Mouse (Mus musculus): ENCODE results near the gene Gm20388. TPM values are rescaled to one million over a fixed set of nuclear protein-coding genes. Genes with fewer than 3 reads are reported as not detected.

The Gm20388 gene
- polyA plus RNA-seq, 1 experiment from 2014 or later, result 8.3 TPM

DNA sequence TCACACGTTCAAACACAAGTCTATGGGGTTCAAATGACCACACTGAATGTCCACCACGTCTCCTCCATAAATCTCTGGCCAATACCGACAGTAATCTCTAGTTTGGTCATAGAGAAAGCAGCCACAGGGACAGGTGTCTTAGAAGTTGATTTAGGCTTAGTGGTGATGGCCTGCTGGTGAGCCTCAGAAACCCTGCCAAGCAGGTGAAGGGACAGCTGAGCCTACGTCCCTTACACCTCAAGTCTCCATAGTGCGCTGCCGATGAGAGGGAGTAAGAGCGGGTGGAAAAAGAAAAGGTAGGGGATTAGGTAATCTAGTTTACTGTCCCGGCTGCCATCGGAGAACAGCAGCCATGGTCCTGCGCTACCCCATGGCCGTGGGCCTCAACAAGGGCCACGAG is 2925.6 kb downstream of the Gm20388 start:
- Histone ChIP-seq H3K4me1 (replicated peaks; ENCODE audit: control insufficient read depth, insufficient read depth, low read length) (no peaks in the 10 kb centered on the region), H3K36me3 (ENCODE audit: control insufficient read depth, insufficient read depth, low read length) (no peaks in the 10 kb centered on the region), H3K9me3 (ENCODE audit: control insufficient read depth, low read length) (no peaks in the 10 kb centered on the region), H3K4me2 (ENCODE audit: low read length) (no peak overlapping the region), H3K27ac (ENCODE audit: low read depth) (no peak overlapping the region), H3K9ac (ENCODE audit: low read length) (no peak overlapping the region), H3K4me3 (ENCODE audit: low read depth, low read length) (no peak overlapping the region), H3K27me3 (replicated peaks; ENCODE audit: control insufficient read depth, insufficient read depth, low read length) (no peaks in the 10 kb centered on the region)
- ATAC-seq (replicated peaks; ENCODE audit: low FRiP score, low TSS enrichment, low read depth), result no peak
- 82% methylated on average over 12 of the region's 12 CpGs for whole genome bisulfite sequencing
- no peak for DNase-seq (ENCODE audit: low spot score)

DNA sequence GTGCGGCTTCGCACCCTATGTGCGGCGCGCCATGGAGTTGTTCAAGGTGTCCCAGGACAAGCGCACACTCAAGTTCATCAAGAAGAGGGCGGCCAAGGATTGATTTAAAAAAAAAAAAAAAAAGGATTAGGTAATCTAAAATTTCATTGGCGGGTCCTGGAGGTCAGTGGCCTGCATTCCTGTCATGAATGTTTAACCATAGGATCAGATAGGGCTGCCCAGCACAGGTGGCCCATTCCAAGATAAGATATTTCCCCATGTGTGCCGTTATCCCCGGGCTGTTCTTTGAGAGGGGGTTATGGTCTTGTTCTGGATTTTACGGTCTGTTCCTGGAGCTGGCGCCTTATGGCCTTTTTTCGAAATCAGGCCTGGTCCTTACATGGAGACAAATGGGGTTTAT is 2926.1 kb downstream of the Gm20388 start:
- H3K27me3 ChIP-seq (replicated peaks; ENCODE audit: control insufficient read depth, insufficient read depth, low read length), result no peaks in the 10 kb centered on the region
- DNase-seq (ENCODE audit: low spot score), result no peak
- H3K4me1 ChIP-seq (replicated peaks; ENCODE audit: control insufficient read depth, insufficient read depth, low read length), result no peaks in the 10 kb centered on the region
- no peak overlapping the region for H3K4me2 ChIP-seq (ENCODE audit: low read length)
- no peaks in the 10 kb centered on the region for H3K9me3 ChIP-seq (ENCODE audit: control insufficient read depth, low read length)
- H3K27ac ChIP-seq (ENCODE audit: low read depth), result no peak overlapping the region
- 81% methylated on average over 13 of the region's 13 CpGs for WGBS
- no peak overlapping the region for H3K9ac ChIP-seq (ENCODE audit: low read length)
- no peaks in the 10 kb centered on the region for H3K36me3 ChIP-seq (ENCODE audit: control insufficient read depth, insufficient read depth, low read length)
- no peak overlapping the region for H3K4me3 ChIP-seq (ENCODE audit: low read depth, low read length)
- no peak for ATAC-seq (replicated peaks; ENCODE audit: low FRiP score, low TSS enrichment, low read depth)

DNA sequence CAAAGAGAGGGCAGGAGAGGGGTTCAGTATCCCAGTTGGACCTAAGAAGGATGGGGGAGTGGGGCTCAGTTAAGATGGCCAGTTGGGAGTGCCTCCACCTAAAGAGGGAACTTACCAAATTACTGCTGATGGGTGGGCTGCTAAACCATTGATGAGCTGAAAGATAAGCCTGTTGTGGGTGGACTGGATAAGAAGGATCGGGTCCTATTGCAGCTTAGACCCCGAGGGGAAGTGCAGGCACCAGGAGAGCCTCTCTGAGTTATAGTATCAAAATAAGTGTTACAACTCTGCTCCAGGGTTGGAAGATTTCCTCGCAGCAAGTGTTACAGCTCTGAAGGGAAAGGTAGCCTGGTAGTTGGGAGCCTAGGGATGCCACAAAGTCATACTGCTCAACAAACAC is 2933.5 kb downstream of the Gm20388 start:
- 67% methylated on average over 3 of the region's 3 CpGs for WGBS
- no peak for ATAC-seq (replicated peaks; ENCODE audit: low FRiP score, low TSS enrichment, low read depth)

DNA sequence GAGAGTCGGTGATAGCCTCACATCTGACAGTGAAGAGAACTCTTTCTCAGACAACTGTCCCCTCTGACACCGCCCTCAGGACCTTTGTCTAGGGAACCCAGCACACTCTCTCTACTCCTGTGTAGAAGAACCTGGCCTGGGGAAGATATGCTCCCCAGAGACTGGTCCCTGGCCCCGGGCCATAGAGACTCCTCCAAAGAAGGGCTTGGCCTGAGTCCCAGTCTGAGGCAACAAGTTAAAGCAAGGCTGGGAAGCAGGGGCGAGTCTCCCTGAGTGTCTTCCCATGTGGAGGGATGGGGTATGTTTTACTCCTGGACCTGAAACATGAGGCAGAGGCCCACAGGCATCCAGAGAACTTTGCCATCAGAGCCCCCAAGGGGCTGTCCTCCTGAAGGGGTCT is 2935.0 kb downstream of the Gm20388 start:
- ATAC-seq (replicated peaks; ENCODE audit: low FRiP score, low TSS enrichment, low read depth) (0 out of 2 replicates have a peak, but pooled peaks have one; percentile 22), DNase-seq (ENCODE audit: low spot score) (peak; percentile 61)
- Histone ChIP-seq H3K4me2 (ENCODE audit: low read length) (no peak overlapping the region), H3K9ac (ENCODE audit: low read length) (no peak overlapping the region), H3K27ac (ENCODE audit: low read depth) (no peak overlapping the region), H3K4me1 (replicated peaks; ENCODE audit: control insufficient read depth, insufficient read depth, low read length) (no peaks in the 10 kb centered on the region), H3K9me3 (ENCODE audit: control insufficient read depth, low read length) (no peaks in the 10 kb centered on the region), H3K4me3 (ENCODE audit: low read depth, low read length) (no peak overlapping the region), H3K36me3 (ENCODE audit: control insufficient read depth, insufficient read depth, low read length) (no peaks in the 10 kb centered on the region), H3K27me3 (replicated peaks; ENCODE audit: control insufficient read depth, insufficient read depth, low read length) (no peaks in the 10 kb centered on the region)
- 61% methylated on average over 4 of the region's 4 CpGs for WGBS

More for the DNA sequence above, 2933.5 kb downstream of the Gm20388 start:
- Histone ChIP-seq H3K4me1 (replicated peaks; ENCODE audit: control insufficient read depth, insufficient read depth, low read length) (no peaks in the 10 kb centered on the region), H3K9ac (ENCODE audit: low read length) (no peak overlapping the region), H3K27me3 (replicated peaks; ENCODE audit: control insufficient read depth, insufficient read depth, low read length) (no peaks in the 10 kb centered on the region), H3K9me3 (ENCODE audit: control insufficient read depth, low read length) (no peaks in the 10 kb centered on the region), H3K27ac (ENCODE audit: low read depth) (no peak overlapping the region), H3K36me3 (ENCODE audit: control insufficient read depth, insufficient read depth, low read length) (no peaks in the 10 kb centered on the region), H3K4me2 (ENCODE audit: low read length) (no peak overlapping the region), H3K4me3 (ENCODE audit: low read depth, low read length) (no peak overlapping the region)
- no peak for DNase-seq (ENCODE audit: low spot score)

DNA sequence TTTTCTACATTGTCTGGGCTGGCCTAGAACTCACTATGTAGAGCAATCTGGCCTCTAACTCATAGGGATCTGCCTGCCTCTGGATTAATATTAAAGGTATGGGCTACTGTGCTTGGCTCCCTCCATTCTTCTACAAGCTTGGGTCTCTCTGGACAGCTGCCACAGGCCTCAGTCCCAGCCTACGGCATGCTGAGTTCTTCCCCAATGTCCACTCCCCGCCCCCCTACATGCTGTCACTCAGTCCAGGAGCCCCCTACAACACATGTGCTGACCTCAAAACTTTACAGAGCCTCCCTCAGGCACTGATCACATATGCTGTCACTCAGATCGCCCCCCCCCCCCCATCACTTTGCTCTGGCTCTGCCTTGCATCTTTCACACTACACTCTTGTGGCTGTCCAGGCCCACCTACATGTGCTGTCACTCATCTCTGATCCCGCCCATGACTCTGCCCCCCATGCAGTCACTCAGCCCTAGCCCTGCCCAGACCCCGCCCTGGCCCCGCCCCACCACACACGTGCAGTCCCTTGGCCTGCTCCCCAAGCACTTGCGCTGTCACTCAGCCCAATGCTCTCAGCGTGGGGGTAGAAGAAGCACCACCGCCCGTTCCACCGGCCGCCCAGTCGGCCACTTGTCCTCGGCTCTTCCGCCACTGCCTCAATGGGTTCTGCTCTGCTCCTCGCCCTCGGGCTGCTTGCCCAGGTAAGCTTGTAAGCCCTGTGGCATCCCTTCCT is 2937.4 kb downstream of the Gm20388 start, which contains the start of gene Cdh15:
TSS of gene Cdh15 (plus strand) at position 138 of the 733 bp plus-strand sequence.
- H3K27me3 ChIP-seq (replicated peaks; ENCODE audit: control insufficient read depth, insufficient read depth, low read length), result no peaks in the 10 kb centered on the region
- no peaks in the 10 kb centered on the region for H3K36me3 ChIP-seq (ENCODE audit: control insufficient read depth, insufficient read depth, low read length)
- DNase-seq (ENCODE audit: low spot score), result peak; percentile 67
- H3K4me1 ChIP-seq (replicated peaks; ENCODE audit: control insufficient read depth, insufficient read depth, low read length), result no peaks in the 10 kb centered on the region
- no peak within 1 kb of the TSS for H3K4me3 ChIP-seq (ENCODE audit: low read depth, low read length)
- peak; percentile 78 for ATAC-seq (replicated peaks; ENCODE audit: low FRiP score, low TSS enrichment, low read depth)
- no peaks in the 10 kb centered on the region for H3K9me3 ChIP-seq (ENCODE audit: control insufficient read depth, low read length)
- H3K27ac ChIP-seq (ENCODE audit: low read depth), result no peak within 1 kb of the TSS
- WGBS, result 16% methylated on average over 18 of the region's 18 CpGs
- H3K4me2 ChIP-seq (ENCODE audit: low read length), result peak within 1 kb of the TSS; percentile 31; the same call in 1 of the 2 replicates
- H3K9ac ChIP-seq (ENCODE audit: low read length), result no peak within 1 kb of the TSS

DNA sequence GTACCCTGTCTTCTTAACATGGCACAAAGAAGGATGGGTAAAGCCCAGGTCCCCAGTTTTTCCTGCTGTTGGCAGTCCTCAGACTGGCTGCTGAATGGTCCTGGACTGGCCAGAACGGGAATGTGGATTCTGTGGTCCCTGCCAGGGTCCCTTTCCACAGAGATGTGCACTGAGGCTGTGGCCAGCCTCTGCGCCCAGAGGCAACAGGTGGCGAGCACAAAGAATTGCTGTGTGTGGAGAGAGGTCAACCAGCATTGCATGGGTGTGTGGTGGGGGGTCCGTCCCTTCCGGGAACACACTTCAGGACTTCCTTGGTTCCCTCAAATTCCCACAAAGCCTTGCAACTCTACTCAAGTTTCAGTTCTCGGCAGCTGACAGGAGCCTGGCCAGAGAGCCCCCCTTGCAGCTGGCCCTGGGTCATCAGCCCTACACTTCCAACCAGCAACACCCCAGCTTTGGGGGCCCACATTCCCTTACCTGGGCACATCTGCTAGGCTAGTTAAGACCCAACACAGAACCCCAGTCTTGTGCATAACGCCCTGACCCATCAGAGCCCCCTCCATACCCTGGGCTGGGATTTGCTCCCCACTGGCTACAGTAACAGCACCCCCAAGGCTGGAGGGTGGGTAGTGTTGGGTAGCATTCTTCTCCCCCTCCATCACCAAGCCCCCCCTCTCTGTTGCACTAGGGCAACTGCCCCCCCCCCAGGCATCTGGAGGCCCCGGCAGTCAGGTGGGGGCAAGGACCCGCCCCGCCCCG is 2938.7 kb downstream of the Gm20388 start:
- Histone ChIP-seq H3K4me1 (replicated peaks; ENCODE audit: control insufficient read depth, insufficient read depth, low read length) (peaks cover 2% of the 10 kb centered on the region; the same call in 1 of the 2 replicates), H3K27ac (ENCODE audit: low read depth) (no peak overlapping the region), H3K4me2 (ENCODE audit: low read length) (no peak overlapping the region), H3K36me3 (ENCODE audit: control insufficient read depth, insufficient read depth, low read length) (no peaks in the 10 kb centered on the region), H3K27me3 (replicated peaks; ENCODE audit: control insufficient read depth, insufficient read depth, low read length) (no peaks in the 10 kb centered on the region), H3K4me3 (ENCODE audit: low read depth, low read length) (no peak overlapping the region), H3K9ac (ENCODE audit: low read length) (no peak overlapping the region), H3K9me3 (ENCODE audit: control insufficient read depth, low read length) (no peaks in the 10 kb centered on the region)
- 68% methylated on average over 11 of the region's 11 CpGs for WGBS
- no peak for DNase-seq (ENCODE audit: low spot score)
- no peak for ATAC-seq (replicated peaks; ENCODE audit: low FRiP score, low TSS enrichment, low read depth)

DNA sequence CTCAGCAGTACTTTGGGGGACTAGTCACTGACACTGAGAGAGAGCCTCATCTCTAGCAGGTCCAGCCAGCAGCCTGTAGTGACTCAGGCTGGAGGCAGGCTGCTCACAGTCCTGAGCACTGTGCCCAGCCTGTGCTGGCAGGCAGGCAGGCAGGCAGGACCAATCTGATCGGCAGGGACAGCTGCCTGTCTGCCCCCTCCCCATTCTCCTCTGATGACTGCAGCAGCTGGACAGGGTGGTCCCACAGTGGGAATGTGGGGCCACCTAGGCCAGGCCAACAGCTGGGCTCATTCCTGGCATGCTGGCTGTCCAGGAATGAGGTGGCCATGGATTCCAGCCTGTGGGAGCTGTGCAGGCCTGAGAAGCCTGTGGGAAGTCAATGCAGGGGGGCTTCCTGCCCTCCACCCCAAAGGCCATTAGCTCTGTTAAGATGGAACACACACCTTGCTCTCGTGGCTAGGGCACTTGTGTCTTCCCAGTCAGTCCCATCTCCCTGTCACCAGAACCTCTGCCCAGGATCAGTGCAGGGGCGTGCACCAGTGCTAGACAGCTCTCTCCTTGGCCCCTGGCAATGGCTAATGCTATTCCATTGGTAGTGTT is 2940.1 kb downstream of the Gm20388 start:
- Histone ChIP-seq H3K27ac (ENCODE audit: low read depth) (no peak overlapping the region), H3K36me3 (ENCODE audit: control insufficient read depth, insufficient read depth, low read length) (no peaks in the 10 kb centered on the region), H3K4me3 (ENCODE audit: low read depth, low read length) (no peak overlapping the region), H3K4me2 (ENCODE audit: low read length) (no peak overlapping the region), H3K4me1 (replicated peaks; ENCODE audit: control insufficient read depth, insufficient read depth, low read length) (peaks cover 3% of the 10 kb centered on the region; the same call in 1 of the 2 replicates), H3K27me3 (replicated peaks; ENCODE audit: control insufficient read depth, insufficient read depth, low read length) (no peaks in the 10 kb centered on the region), H3K9ac (ENCODE audit: low read length) (no peak overlapping the region), H3K9me3 (ENCODE audit: control insufficient read depth, low read length) (no peaks in the 10 kb centered on the region)
- ATAC-seq (replicated peaks; ENCODE audit: low FRiP score, low TSS enrichment, low read depth), result no peak
- DNase-seq (ENCODE audit: low spot score), result no peak
- 60% methylated on average over 3 of the region's 3 CpGs for WGBS

DNA sequence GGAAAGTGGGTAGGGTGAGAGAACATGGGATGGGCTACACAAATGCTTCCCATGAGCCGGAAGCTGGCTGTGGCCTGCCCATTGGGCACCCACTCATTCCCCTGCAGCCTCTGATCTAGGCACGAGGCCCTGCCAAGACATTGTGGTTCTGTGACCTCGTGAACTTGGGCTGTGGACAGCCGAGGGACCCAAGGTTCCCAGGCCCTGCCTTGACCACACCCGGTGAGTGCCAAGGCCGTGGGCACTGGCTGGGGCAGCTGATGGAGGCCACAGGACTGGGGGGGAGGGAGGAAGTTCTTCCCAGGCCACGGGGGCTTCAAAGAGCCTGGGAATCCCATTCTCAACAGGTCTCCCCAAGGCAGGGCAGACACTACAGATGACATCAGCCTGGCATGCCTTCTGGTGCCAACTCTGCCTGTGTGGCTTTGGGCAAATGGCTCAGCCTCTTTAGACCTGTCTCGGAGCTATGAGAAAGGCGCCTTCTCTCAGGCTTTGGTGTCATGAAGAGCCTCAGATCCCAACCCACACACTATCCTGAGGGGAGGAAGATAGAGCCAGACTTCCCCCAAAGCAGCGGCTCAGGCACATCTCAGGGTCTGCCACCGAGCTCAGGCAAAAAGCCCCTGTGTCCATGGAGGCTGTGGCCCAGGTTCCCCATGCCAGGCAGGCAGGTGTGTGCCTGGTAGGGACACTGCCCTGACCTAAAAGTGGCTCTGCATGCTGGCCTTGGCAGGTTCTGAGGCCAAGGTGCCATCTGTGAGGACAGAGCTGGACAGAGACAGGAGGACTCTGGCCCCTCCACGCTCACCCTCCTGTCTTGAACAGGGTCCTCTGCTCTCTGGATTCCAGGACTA is 2941.3 kb downstream of the Gm20388 start:
- no peak for DNase-seq (ENCODE audit: low spot score)
- Histone ChIP-seq H3K4me3 (ENCODE audit: low read depth, low read length) (no peak overlapping the region), H3K4me1 (replicated peaks; ENCODE audit: control insufficient read depth, insufficient read depth, low read length) (peaks cover 3% of the 10 kb centered on the region; the same call in 1 of the 2 replicates), H3K9me3 (ENCODE audit: control insufficient read depth, low read length) (no peaks in the 10 kb centered on the region), H3K36me3 (ENCODE audit: control insufficient read depth, insufficient read depth, low read length) (no peaks in the 10 kb centered on the region), H3K27ac (ENCODE audit: low read depth) (no peak overlapping the region), H3K9ac (ENCODE audit: low read length) (no peak overlapping the region), H3K27me3 (replicated peaks; ENCODE audit: control insufficient read depth, insufficient read depth, low read length) (no peaks in the 10 kb centered on the region), H3K4me2 (ENCODE audit: low read length) (no peak overlapping the region)
- WGBS, result 86% methylated on average over 12 of the region's 12 CpGs
- no peak for ATAC-seq (replicated peaks; ENCODE audit: low FRiP score, low TSS enrichment, low read depth)
